Mouse (Mus musculus) inflammation-experienced regulatory T-cells, adult 6 months (primary cell): ENCODE measurements around the gene Nr2c1. TPM values are rescaled to one million over a fixed set of nuclear protein-coding genes. Genes with fewer than 3 reads are reported as not detected.

ENCODE experiments used
- ATAC-seq: one replicate; pipeline ENCODE4 v1.8.0; 2017
- polyA plus RNA-seq, 3 experiments: library from polyadenylated mRNA; unstranded; fragments of 100-300 nt; shearing (Covaris generic); gene quantifications; one replicate each; pipeline ENCODE4 v1.2.1; 2017

The Nr2c1 gene
- polyA plus RNA-seq, 3 experiments from 2014 or later = 1.7 to 5.5 (median 5.2) TPM

GRCm38 (mm10) chr10:94140227-94140931 is 7.4 kb upstream of the Nr2c1 start:
- ATAC-seq = no peak

- no peak for ATAC-seq
Observed at GRCm38 (mm10) chr10:94142427-94142826, 5.4 kb upstream of the Nr2c1 start.

GRCm38 (mm10) chr10:94144581-94144980 is 3.2 kb upstream of the Nr2c1 start:
- ATAC-seq = no peak

GRCm38 (mm10) chr10:94147391-94147755 is 450 bp upstream of the Nr2c1 start:
- peak; percentile 49 for ATAC-seq

- no peak for ATAC-seq
Observed at GRCm38 (mm10) chr10:94151488-94151887, 3.7 kb downstream of the Nr2c1 start.

GRCm38 (mm10) chr10:94153841-94154240 is 6.0 kb downstream of the Nr2c1 start:
- no peak for ATAC-seq

GRCm38 (mm10) chr10:94158962-94159361 is 11.1 kb downstream of the Nr2c1 start:
- no peak for ATAC-seq

GRCm38 (mm10) chr10:94159406-94159805 is 11.6 kb downstream of the Nr2c1 start:
- no peak for ATAC-seq

GRCm38 (mm10) chr10:94161051-94161765 is 13.4 kb downstream of the Nr2c1 start:
- ATAC-seq = no peak

GRCm38 (mm10) chr10:94162031-94162430 is 14.2 kb downstream of the Nr2c1 start:
- no peak for ATAC-seq

GRCm38 (mm10) chr10:94164104-94164845 is 16.5 kb downstream of the Nr2c1 start:
- ATAC-seq = no peak

- ATAC-seq = no peak
Observed at GRCm38 (mm10) chr10:94165426-94165825, 17.6 kb downstream of the Nr2c1 start.

- ATAC-seq = no peak
Observed at GRCm38 (mm10) chr10:94167051-94167750, 19.4 kb downstream of the Nr2c1 start.

GRCm38 (mm10) chr10:94171440-94172130 is 23.8 kb downstream of the Nr2c1 start:
- no peak for ATAC-seq

GRCm38 (mm10) chr10:94172137-94172536 is 24.3 kb downstream of the Nr2c1 start:
- ATAC-seq = no peak

- no peak for ATAC-seq
Observed at GRCm38 (mm10) chr10:94172706-94173105, 24.9 kb downstream of the Nr2c1 start.

GRCm38 (mm10) chr10:94174652-94175051 is 26.8 kb downstream of the Nr2c1 start:
- no peak for ATAC-seq

GRCm38 (mm10) chr10:94183199-94183598 is 35.4 kb downstream of the Nr2c1 start:
- no peak for ATAC-seq

GRCm38 (mm10) chr10:94198482-94199405 is 50.9 kb downstream of the Nr2c1 start, which contains the start of gene Ndufa12:
Ndufa12 (plus strand) TSS chr10:94198720.
- ATAC-seq = peak; percentile 99

GRCm38 (mm10) chr10:94204973-94205372 is 57.1 kb downstream of the Nr2c1 start:
- ATAC-seq = no peak
